Mouse (Mus musculus) C2C12 (cell line): Measurements from ENCODE around the gene Tomt.

Experiments
- CTCF ChIP-seq: IDR thresholded peaks from one replicate; pipeline ENCODE4 v1.5.1; 2011; ENCODE audit not compliant: control insufficient read depth, insufficient read depth, insufficient read length
- MYOG ChIP-seq: IDR thresholded peaks from one replicate; pipeline ENCODE4 v1.6.1; 2011; ENCODE audit not compliant: control insufficient read depth, insufficient read length; ENCODE audit errors: extremely low read depth

- TF ChIP-seq CTCF = no peak
- no peak for TF ChIP-seq MYOG
Measured at GRCm38 (mm10) chr7:101858362-101858761, 47.8 kb downstream of the Tomt start.
